Mouse (Mus musculus): ENCODE data around the gene Pkd1. TPM values are rescaled to one million over a fixed set of nuclear protein-coding genes. Genes with fewer than 3 reads are reported as not detected.
A peak's percentile ranks its signal among the peaks of the same experiment; 100 is the strongest.

Gene Pkd1
- polyA plus RNA-seq, 1 experiment: 0.14 TPM

DNA sequence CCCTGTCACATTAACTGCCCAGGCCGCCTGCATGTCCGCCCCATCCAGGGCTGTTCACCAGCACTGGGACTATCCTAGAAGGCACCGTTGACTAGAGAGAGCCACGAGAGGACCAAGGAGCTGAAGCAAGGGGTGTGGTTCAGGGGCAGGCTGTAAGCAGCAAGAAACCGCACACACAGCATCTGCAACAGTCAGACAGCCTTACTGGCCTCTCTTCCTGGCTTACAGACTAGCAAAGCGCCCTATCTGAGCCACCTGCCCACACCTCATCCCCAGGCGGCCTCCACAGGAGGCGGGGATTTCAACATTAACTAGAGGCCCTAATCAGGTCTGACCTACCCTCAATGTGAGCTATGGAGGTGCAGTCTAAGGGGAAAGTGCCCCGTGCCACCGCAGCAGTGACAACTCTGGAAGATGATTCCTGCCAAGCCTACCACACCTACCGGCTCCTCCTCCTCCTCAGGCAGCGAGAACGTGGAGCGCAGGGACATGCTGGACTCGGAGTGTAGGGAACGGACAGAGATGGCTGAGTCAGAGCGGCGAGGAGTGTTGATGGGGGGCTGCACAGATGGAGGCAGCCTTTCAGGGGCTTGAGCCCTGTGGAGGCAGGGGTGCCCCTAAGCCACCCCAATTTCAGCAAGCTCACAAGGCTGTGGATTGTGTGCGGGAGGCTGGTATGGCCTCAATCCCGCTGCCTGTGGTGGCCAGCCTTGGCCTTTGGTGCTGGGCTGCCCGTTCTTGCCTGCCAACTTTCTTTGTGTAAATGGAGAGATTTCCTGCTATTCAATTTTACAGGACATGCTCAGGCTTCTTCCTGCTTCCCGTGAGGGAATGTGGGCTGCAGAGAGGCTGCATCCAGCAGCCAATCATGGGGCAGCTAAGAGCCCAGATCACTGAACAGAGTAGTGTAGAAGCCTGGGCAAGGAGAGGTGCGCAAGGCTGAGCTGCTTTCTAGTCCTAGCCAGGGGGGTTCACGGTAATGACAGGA is 35.1 kb upstream of the Pkd1 start:
- peaks cover 96% of the 10 kb centered on the region for H3K36me3 ChIP-seq (ENCODE audit: control insufficient read depth)
- TF ChIP-seq TAL1 (IDR thresholded peaks at IDR 0.05; ENCODE audit: low read length): no peak
- no peak overlapping the region for H3K4me3 ChIP-seq (replicated peaks)
- no peaks in the 10 kb centered on the region; the same call in 1 of the 2 replicates for H3K4me1 ChIP-seq (ENCODE audit: control insufficient read depth)
- H3K9me3 ChIP-seq (ENCODE audit: control insufficient read depth, low read length): no peaks in the 10 kb centered on the region
- H3K27me3 ChIP-seq (ENCODE audit: control insufficient read depth): no peaks in the 10 kb centered on the region

DNA sequence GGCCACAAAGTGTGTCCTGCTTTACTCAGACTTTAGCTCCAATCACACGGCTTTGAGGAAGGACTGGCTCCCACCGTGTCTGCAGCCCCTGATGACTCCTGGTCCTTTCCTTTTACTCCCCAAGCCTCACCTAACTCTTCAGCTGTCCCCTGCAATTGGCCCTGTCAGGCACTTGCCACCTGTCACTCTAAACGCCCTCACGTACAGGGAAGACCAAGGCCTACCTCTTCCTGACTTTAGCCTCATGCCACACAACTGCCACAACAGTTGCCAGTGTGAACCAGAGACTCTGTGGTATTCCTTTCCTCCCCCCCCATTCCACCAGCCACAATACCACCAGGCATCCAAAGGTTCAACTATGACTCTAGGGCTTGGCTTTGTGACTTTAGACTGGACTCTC is 29.2 kb upstream of the Pkd1 start:
- Histone ChIP-seq H3K36me3 (ENCODE audit: control insufficient read depth) (peaks cover 80% of the 10 kb centered on the region), H3K4me3 (replicated peaks) (no peak overlapping the region), H3K9me3 (ENCODE audit: control insufficient read depth, low read length) (no peaks in the 10 kb centered on the region), H3K4me1 (ENCODE audit: control insufficient read depth) (peaks cover 16% of the 10 kb centered on the region), H3K27me3 (ENCODE audit: control insufficient read depth) (no peaks in the 10 kb centered on the region)
- TF ChIP-seq TAL1 (IDR thresholded peaks at IDR 0.05; ENCODE audit: low read length): no peak
- TF ChIP-seq GATA1 (IDR thresholded peaks at IDR 0.05; ENCODE audit: low read length): no peak

DNA sequence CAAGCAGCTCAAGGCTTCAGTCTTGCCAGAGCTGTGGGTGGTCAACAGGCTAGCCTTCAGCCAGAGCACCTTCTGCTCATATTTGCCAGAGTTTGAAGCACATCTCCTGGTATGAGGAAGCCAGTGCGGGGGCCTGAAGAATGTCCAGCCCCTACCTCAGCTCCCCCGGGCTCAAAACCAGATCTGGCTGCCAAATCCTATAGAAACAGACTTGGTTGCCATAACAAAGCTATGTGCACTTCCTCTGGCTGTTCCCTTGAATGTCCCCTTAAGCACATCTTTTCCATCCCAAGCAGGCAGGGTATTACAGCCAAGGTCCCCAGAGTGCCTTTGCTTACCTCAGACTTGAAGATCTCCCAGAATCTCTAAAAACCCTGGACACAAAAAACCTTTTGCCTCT is 24.9 kb upstream of the Pkd1 start:
- Histone ChIP-seq H3K27me3 (ENCODE audit: control insufficient read depth) (no peaks in the 10 kb centered on the region), H3K4me3 (replicated peaks) (no peak overlapping the region), H3K4me1 (ENCODE audit: control insufficient read depth) (peaks cover 51% of the 10 kb centered on the region), H3K9me3 (ENCODE audit: control insufficient read depth, low read length) (no peaks in the 10 kb centered on the region), H3K36me3 (ENCODE audit: control insufficient read depth) (peaks cover 59% of the 10 kb centered on the region)
- TF ChIP-seq GATA1 (IDR thresholded peaks at IDR 0.05; ENCODE audit: low read length) (no peak), TAL1 (IDR thresholded peaks at IDR 0.05; ENCODE audit: low read length) (no peak)

DNA sequence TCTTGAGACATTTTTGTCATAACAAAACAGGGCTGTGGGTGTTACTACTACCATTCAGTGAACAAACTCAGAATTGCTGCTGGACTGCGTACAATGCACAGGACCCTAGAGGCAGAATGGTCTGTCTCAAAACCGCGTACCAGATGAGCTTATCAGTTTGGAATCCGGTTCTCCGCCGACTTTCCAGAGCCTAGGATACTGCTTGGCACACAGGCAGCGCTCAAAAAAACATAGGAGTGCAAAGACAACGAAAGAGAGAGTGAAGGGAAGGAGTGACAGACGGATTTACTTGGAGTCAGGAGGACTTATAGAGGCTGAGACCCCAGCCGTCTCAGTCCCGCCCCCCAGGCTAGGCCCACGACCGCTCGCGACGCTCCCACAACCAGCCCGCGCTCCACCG is 22.3 kb upstream of the Pkd1 start:
- H3K4me1 ChIP-seq (ENCODE audit: control insufficient read depth): peaks cover 65% of the 10 kb centered on the region
- TF ChIP-seq TAL1 (IDR thresholded peaks at IDR 0.05; ENCODE audit: low read length): no peak
- TF ChIP-seq GATA1 (IDR thresholded peaks at IDR 0.05; ENCODE audit: low read length): peak; percentile 18; the same call in 1 of the 2 replicates

DNA sequence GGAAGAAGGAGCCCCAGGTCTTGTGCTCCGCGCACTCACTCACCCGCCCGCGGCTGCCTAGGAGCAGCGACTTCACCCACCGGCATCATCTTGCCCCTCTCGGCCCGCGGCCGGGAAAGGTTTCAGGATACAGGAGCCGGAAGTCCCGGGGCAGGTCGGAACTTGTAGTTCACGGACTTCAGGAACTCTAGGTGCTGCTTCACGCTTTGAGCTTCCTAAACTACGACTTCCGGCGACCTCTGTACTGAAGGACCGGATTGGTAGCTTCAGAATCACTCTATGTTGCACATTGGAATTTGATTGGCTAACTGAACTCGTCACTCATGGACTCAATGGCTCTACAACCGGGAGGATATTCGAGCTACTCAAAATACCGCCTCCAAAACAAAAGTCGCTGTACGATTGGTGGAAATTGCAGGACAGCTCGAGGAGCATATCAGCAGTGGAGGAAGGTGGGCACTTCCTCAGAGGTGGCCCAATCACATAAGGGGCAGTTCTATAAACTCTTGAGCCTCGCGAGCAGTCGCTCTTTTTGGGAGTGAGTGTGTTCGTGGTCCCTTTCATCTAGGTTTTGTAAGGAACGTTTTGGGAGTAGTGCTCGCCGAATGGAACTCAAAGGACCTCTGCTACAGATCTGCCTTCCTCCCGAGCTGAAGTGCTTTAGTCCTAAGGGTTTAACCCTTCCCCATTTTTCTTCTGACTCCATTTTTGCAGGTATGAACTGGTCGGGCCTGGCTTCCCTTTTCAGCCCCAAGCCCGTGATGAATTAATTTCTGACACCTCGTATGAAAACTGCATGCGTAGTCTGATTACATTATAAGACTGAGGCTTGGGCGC is 21.7 kb upstream of the Pkd1 start, which contains the start of gene Traf7:
Gene Traf7, minus strand, starts transcription at position 216 of the 837 bp plus-strand sequence.
- Histone ChIP-seq H3K27me3 (ENCODE audit: control insufficient read depth) (no peaks in the 10 kb centered on the region), H3K4me1 (ENCODE audit: control insufficient read depth) (peaks cover 71% of the 10 kb centered on the region), H3K36me3 (ENCODE audit: control insufficient read depth) (peaks cover 46% of the 10 kb centered on the region), H3K9me3 (ENCODE audit: control insufficient read depth, low read length) (no peaks in the 10 kb centered on the region), H3K4me3 (replicated peaks) (peak within 1 kb of the TSS; percentile 89)
- TF ChIP-seq GATA1 (IDR thresholded peaks at IDR 0.05; ENCODE audit: low read length) (0 out of 2 replicates have a peak, but pooled peaks have one; percentile 13), TAL1 (IDR thresholded peaks at IDR 0.05; ENCODE audit: low read length) (no peak)

More for the DNA sequence above, 22.3 kb upstream of the Pkd1 start:
- no peaks in the 10 kb centered on the region for H3K27me3 ChIP-seq (ENCODE audit: control insufficient read depth)
- H3K4me3 ChIP-seq (replicated peaks): peak overlapping the region; percentile 89
- H3K36me3 ChIP-seq (ENCODE audit: control insufficient read depth): peaks cover 49% of the 10 kb centered on the region
- no peaks in the 10 kb centered on the region for H3K9me3 ChIP-seq (ENCODE audit: control insufficient read depth, low read length)

DNA sequence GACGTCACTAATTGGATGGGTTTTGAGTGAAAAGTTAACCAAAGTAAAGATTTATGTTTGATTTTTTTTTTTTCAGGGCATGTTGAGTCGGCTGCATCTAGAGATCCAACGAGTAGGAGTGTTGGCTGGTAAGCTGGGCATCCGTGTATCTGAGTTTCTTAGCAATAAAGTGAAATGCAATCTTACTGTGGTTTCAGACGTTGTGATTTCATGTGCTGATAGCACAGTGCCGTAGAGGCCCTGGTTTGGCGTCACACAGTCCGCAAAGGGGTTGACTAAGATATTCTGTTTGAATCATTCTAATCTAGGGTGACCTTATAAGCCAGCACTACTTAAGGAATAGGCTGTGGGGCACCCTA is 21.1 kb upstream of the Pkd1 start:
- Histone ChIP-seq H3K27me3 (ENCODE audit: control insufficient read depth) (peaks cover 2% of the 10 kb centered on the region; the same call in 1 of the 2 replicates), H3K4me1 (ENCODE audit: control insufficient read depth) (peaks cover 75% of the 10 kb centered on the region), H3K4me3 (replicated peaks) (peak overlapping the region; percentile 89), H3K9me3 (ENCODE audit: control insufficient read depth, low read length) (no peaks in the 10 kb centered on the region), H3K36me3 (ENCODE audit: control insufficient read depth) (peaks cover 42% of the 10 kb centered on the region)
- no peak for TF ChIP-seq TAL1 (IDR thresholded peaks at IDR 0.05; ENCODE audit: low read length)
- no peak for TF ChIP-seq GATA1 (IDR thresholded peaks at IDR 0.05; ENCODE audit: low read length)

DNA sequence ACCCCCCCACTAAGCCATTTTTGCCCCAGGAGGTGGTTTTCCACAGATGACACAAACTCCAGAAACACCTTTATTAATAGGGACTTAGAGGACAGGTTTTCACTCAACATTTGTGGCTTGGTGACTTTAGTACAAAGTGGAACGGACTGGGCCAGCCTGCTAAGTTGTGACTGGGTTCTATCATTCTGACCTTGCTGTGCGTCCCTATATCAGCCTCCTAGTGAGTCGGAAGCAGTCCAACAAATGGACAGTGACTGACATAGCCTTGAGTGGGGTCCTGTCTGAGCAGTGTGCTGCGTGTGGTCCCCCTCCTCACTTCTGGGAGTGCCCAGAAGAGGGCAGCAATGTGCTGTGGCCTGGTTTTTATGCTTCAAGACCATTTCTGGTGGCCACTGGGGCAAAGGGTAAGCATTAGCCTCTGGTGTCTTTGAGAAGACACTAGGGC is 20.6 kb upstream of the Pkd1 start:
- TF ChIP-seq TAL1 (IDR thresholded peaks at IDR 0.05; ENCODE audit: low read length) (no peak), GATA1 (IDR thresholded peaks at IDR 0.05; ENCODE audit: low read length) (no peak)
- H3K4me3 ChIP-seq (replicated peaks): peak overlapping the region; percentile 89
- peaks cover 80% of the 10 kb centered on the region for H3K4me1 ChIP-seq (ENCODE audit: control insufficient read depth)
- peaks cover 2% of the 10 kb centered on the region; the same call in 1 of the 2 replicates for H3K27me3 ChIP-seq (ENCODE audit: control insufficient read depth)
- H3K36me3 ChIP-seq (ENCODE audit: control insufficient read depth): peaks cover 42% of the 10 kb centered on the region
- no peaks in the 10 kb centered on the region for H3K9me3 ChIP-seq (ENCODE audit: control insufficient read depth, low read length)

DNA sequence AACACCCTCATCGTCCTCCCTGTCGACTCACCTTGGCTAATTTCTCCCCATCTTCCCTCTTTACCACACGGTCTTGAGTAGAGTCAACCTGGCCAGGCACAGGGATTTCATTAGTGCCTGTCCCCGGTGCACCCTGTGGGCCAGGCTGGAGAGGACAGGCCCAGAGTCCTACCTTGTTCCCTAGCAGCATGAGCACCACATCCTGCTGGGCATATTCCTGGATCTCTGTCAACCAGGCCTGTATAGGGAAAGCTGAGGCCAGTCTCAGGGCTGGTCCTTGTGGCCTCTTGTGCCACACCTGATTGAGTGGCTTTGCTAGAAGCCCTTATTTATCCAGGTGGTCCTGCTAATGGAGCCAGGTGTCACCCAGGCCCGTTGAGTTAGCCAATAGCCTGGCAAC is 19.8 kb upstream of the Pkd1 start:
- TF ChIP-seq GATA1 (IDR thresholded peaks at IDR 0.05; ENCODE audit: low read length): no peak
- TF ChIP-seq TAL1 (IDR thresholded peaks at IDR 0.05; ENCODE audit: low read length): no peak
- peaks cover 2% of the 10 kb centered on the region; the same call in 1 of the 2 replicates for H3K27me3 ChIP-seq (ENCODE audit: control insufficient read depth)
- H3K4me3 ChIP-seq (replicated peaks): peak overlapping the region; percentile 89
- H3K9me3 ChIP-seq (ENCODE audit: control insufficient read depth, low read length): no peaks in the 10 kb centered on the region
- H3K4me1 ChIP-seq (ENCODE audit: control insufficient read depth): peaks cover 79% of the 10 kb centered on the region
- H3K36me3 ChIP-seq (ENCODE audit: control insufficient read depth): peaks cover 37% of the 10 kb centered on the region
